ENCODE assay signal across 10 mouse cellular contexts in the genomic region with DNA sequence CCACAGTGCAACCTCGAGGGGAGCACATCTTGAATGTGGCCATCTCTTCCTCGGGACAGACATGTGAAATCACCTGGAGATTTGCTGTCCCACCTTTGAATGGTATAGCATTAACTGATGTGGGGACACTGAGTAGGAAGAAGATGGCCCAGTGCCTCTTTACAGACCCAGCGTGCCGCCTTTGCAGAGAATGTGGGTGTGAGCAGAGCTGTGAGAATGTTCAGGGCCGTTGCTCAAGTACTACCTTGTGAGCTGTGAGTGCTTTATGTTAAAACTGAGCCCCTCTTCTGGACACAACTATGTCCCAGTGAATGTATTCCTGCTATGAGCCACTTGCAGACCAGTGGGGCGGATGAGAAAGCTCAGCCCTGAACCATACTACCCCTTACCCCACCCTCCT. TPM values are rescaled to one million over a fixed set of nuclear protein-coding genes. Genes with fewer than 3 reads are reported as not detected.
A peak's percentile ranks its signal among the peaks of the same experiment; 100 is the strongest.
DNase-seq lines count a peak whose midpoint lies in the region; ATAC-seq and TF ChIP-seq lines count a peak whose summit lies in the region.
"Had no signal": no experiment of that assay in that cellular context is flagged by ENCODE, and none has a peak within 500 bp of the region (broad histone marks: within the 10 kb centered on the region; RNA-seq: fewer than 3 reads in every experiment).

No protein-coding gene starts in this region.

- H3K9ac ChIP-seq in heart, embryonic 12.5 days: peak overlapping the region; percentile 20; the same call in 1 of the 2 replicates
- no peak overlapping the region for H3K9ac ChIP-seq in kidney, postnatal 0 days (ENCODE audit: low read depth, low read length)
- no peak overlapping the region for H3K9ac ChIP-seq in embryonic facial prominence, embryonic 15.5 days

- no peak for DNase-seq in heart, postnatal 4 days
- DNase-seq in kidney, postnatal 0 days (ENCODE audit: low spot score): no peak
- no peak for DNase-seq in kidney, postnatal 36 days
- DNase-seq in lung, postnatal 36 days: peak; percentile 33
- no peak for DNase-seq in adrenal gland, adult 18-20 months (ENCODE audit: low spot score in 2 of 2)
- DNase-seq: cerebellum, adult 2 months had no signal

- TF ChIP-seq CTCF in kidney, postnatal 0 days (IDR thresholded peaks at IDR 0.05; ENCODE audit: low read depth): no peak

- no peaks in the 10 kb centered on the region for H3K9me3 ChIP-seq in heart, embryonic 12.5 days (replicated peaks)
- no peaks in the 10 kb centered on the region for H3K9me3 ChIP-seq in kidney, postnatal 0 days (replicated peaks; ENCODE audit: low read length)
- no peaks in the 10 kb centered on the region for H3K9me3 ChIP-seq in embryonic facial prominence, embryonic 15.5 days (replicated peaks)

- no peaks in the 10 kb centered on the region for H3K36me3 ChIP-seq in heart, embryonic 12.5 days
- peaks cover 4% of the 10 kb centered on the region; the same call in 1 of the 2 replicates for H3K36me3 ChIP-seq in kidney, postnatal 0 days (ENCODE audit: insufficient read depth, low read length)
- peaks cover 11% of the 10 kb centered on the region for H3K36me3 ChIP-seq in embryonic facial prominence, embryonic 15.5 days

- no peaks in the 10 kb centered on the region for H3K27me3 ChIP-seq in heart, embryonic 12.5 days (replicated peaks)
- no peaks in the 10 kb centered on the region for H3K27me3 ChIP-seq in kidney, postnatal 0 days (ENCODE audit: insufficient read depth, low read length)
- no peaks in the 10 kb centered on the region for H3K27me3 ChIP-seq in embryonic facial prominence, embryonic 15.5 days
- H3K27me3 ChIP-seq: Patski had no signal

- H3K4me1 ChIP-seq in heart, embryonic 12.5 days (replicated peaks): peaks cover 80% of the 10 kb centered on the region
- no peaks in the 10 kb centered on the region; the same call in none of the 2 replicates for H3K4me1 ChIP-seq in kidney, postnatal 0 days (replicated peaks; ENCODE audit: insufficient read depth, low read length)
- peaks cover 31% of the 10 kb centered on the region for H3K4me1 ChIP-seq in embryonic facial prominence, embryonic 15.5 days

- ATAC-seq in heart, embryonic 12.5 days (ENCODE audit: insufficient number of reproducible peaks, low FRiP score): no peak
- no peak for ATAC-seq in kidney, postnatal 0 days (replicated peaks; ENCODE audit: low FRiP score, low read depth)
- peak; percentile 6; the same call in 1 of the 2 replicates for ATAC-seq in embryonic facial prominence, embryonic 15.5 days (ENCODE audit: insufficient number of reproducible peaks, low FRiP score, low TSS enrichment, low read depth)
- ATAC-seq: CD4-positive, CD25-positive, alpha-beta regulatory T cell, adult 4 months had no signal

- peak overlapping the region; percentile 95 for H3K27ac ChIP-seq in heart, embryonic 12.5 days (ENCODE audit: poor library complexity, severe bottlenecking)
- peak overlapping the region; percentile 71; the same call in 1 of the 2 replicates for H3K27ac ChIP-seq in kidney, postnatal 0 days
- H3K27ac ChIP-seq in embryonic facial prominence, embryonic 15.5 days (replicated peaks): peak overlapping the region; percentile 83

- no peak overlapping the region for H3K4me3 ChIP-seq in heart, embryonic 12.5 days
- no peak overlapping the region for H3K4me3 ChIP-seq in kidney, postnatal 0 days (replicated peaks; ENCODE audit: low read depth, low read length)
- H3K4me3 ChIP-seq in embryonic facial prominence, embryonic 15.5 days (replicated peaks): no peak overlapping the region

- no peak overlapping the region for H3K4me2 ChIP-seq in heart, embryonic 12.5 days
- no peak overlapping the region for H3K4me2 ChIP-seq in kidney, postnatal 0 days (ENCODE audit: low read length)
- no peak overlapping the region for H3K4me2 ChIP-seq in embryonic facial prominence, embryonic 15.5 days (replicated peaks)

- WGBS in heart, embryonic 12.5 days: 58% methylated on average over 6 of the region's 6 CpGs
- 52% methylated on average over 6 of the region's 6 CpGs for WGBS in kidney, postnatal 0 days
- 57% methylated on average over 6 of the region's 6 CpGs for WGBS in embryonic facial prominence, embryonic 15.5 days

RNA-seq across cellular contexts. Expression of a gene that starts 15.4 kb away (rescaled TPM):
- polyA plus RNA-seq in heart, embryonic 12.5 days (2016; fragmentation: Nextera tagmentation; extraction: Ambion mirVana): 212 and 213 TPM in 2 replicates
- 100 to 1,000 TPM; 344 to 352 TPM for total RNA-seq in heart, postnatal 4 days (2021)
- 53.3 and 58.4 TPM in 2 replicates for polyA plus RNA-seq in kidney, postnatal 0 days (2015; fragmentation: Nextera tagmentation; extraction: Ambion mirVana)
- 85.8 and 88.5 TPM in 2 replicates for polyA plus RNA-seq in embryonic facial prominence, embryonic 15.5 days (2015; fragmentation: Nextera tagmentation; extraction: Ambion mirVana)
- 10 to 100 TPM; 41.3 to 50.3 TPM for total RNA-seq in adrenal gland, adult 18-20 months (2021)

RNA-seq across cellular contexts. Expression of a gene that starts 22.3 kb away (rescaled TPM):
- 21.1 and 21.2 TPM in 2 replicates for polyA plus RNA-seq in heart, embryonic 12.5 days (2016; fragmentation: Nextera tagmentation; extraction: Ambion mirVana)
- total RNA-seq in heart, postnatal 4 days (2021): 10 to 100 TPM; 16.9 to 18.0 TPM
- polyA plus RNA-seq in kidney, postnatal 0 days (2015; fragmentation: Nextera tagmentation; extraction: Ambion mirVana): 16.3 and 18.3 TPM in 2 replicates
- 25.1 and 28.5 TPM in 2 replicates for polyA plus RNA-seq in embryonic facial prominence, embryonic 15.5 days (2015; fragmentation: Nextera tagmentation; extraction: Ambion mirVana)
- total RNA-seq in adrenal gland, adult 18-20 months (2021): 10 to 100 TPM; 10.2 to 11.5 TPM
